8 mouse cellular contexts compared by ENCODE assay signal in the genomic region with DNA sequence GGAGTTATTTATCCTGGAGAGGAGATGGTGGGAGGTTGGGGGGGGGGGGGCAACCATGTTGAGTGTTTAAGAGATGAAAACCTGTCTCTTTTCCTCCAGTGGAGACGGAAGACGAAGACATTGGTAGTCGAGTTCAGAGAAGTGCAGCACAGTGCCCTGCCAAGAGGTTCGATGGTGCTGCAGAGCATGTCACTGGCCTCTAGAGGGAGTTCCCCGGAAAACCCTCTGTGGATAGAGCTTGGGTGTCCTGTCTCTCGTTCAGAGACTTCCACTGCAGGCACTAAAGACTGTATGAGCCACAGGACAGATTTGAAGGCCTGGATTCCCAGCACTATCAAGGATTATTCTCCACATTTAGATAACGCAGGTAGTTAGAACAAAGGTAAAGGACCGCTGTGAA.
DNase-seq lines count a peak whose midpoint lies in the region; ATAC-seq and TF ChIP-seq lines count a peak whose summit lies in the region.

No protein-coding gene starts in this region.

- no peak overlapping the region for H3K27ac ChIP-seq in intestine, embryonic 14.5 days (ENCODE audit: low read depth)
- no peak overlapping the region for H3K27ac ChIP-seq in intestine, embryonic 16.5 days (ENCODE audit: low read length)
- no peak overlapping the region for H3K27ac ChIP-seq in forebrain, embryonic 12.5 days

- TF ChIP-seq CTCF in brain, embryonic 14.5 days (IDR thresholded peaks at IDR 0.05; ENCODE audit: borderline replicate concordance, extremely low read depth, insufficient read depth, insufficient read length) = peak; percentile 78

- H3K4me1 ChIP-seq in intestine, embryonic 14.5 days (replicated peaks; ENCODE audit: control insufficient read depth, insufficient read depth, low read length) = peaks cover 5% of the 10 kb centered on the region
- H3K4me1 ChIP-seq in intestine, embryonic 16.5 days (ENCODE audit: control insufficient read depth, insufficient read depth, low read length) = peaks cover 8% of the 10 kb centered on the region
- H3K4me1 ChIP-seq in forebrain, embryonic 12.5 days = peaks cover 5% of the 10 kb centered on the region

- no peak overlapping the region for H3K4me3 ChIP-seq in intestine, embryonic 14.5 days (ENCODE audit: low read depth, low read length)
- no peak overlapping the region for H3K4me3 ChIP-seq in intestine, embryonic 16.5 days (ENCODE audit: low read length)
- no peak overlapping the region for H3K4me3 ChIP-seq in forebrain, embryonic 12.5 days (replicated peaks)

- intact Hi-C loops in heart, postnatal 14 days (cut with DNase I) = no loop called here

- H3K9me3 ChIP-seq in intestine, embryonic 14.5 days (ENCODE audit: control insufficient read depth, low read length) = no peaks in the 10 kb centered on the region
- H3K9me3 ChIP-seq in intestine, embryonic 16.5 days (ENCODE audit: control insufficient read depth, low read length) = no peaks in the 10 kb centered on the region
- no peaks in the 10 kb centered on the region for H3K9me3 ChIP-seq in forebrain, embryonic 12.5 days

- H3K9ac ChIP-seq in intestine, embryonic 14.5 days (ENCODE audit: low read length) = no peak overlapping the region
- no peak overlapping the region for H3K9ac ChIP-seq in intestine, embryonic 16.5 days (ENCODE audit: low read depth, low read length)
- no peak overlapping the region for H3K9ac ChIP-seq in forebrain, embryonic 12.5 days

- 24% methylated on average over 8 of the region's 8 CpGs for WGBS in intestine, embryonic 14.5 days
- 23% methylated on average over 8 of the region's 8 CpGs for WGBS in intestine, embryonic 16.5 days
- 29% methylated on average over 8 of the region's 8 CpGs for WGBS in forebrain, embryonic 12.5 days

- peak overlapping the region; percentile 24 for H3K4me2 ChIP-seq in intestine, embryonic 14.5 days (ENCODE audit: low read length)
- H3K4me2 ChIP-seq in intestine, embryonic 16.5 days (ENCODE audit: low read depth, low read length) = no peak overlapping the region
- H3K4me2 ChIP-seq in forebrain, embryonic 12.5 days = no peak overlapping the region

- DNase-seq in intestine, embryonic 14.5 days (ENCODE audit: low spot score) = peak; percentile 65
- DNase-seq in brain, embryonic 14.5 days (ENCODE audit: low read depth) = peak; percentile 70
- DNase-seq in heart, postnatal 14 days = peak; percentile 52 to 74
- DNase-seq in layer of hippocampus, postnatal 10 days (ENCODE audit: low spot score in 2 of 2) = peak; percentile 62
- DNase-seq in urinary bladder, postnatal 25 days (ENCODE audit: low spot score) = peak; percentile 31

- ATAC-seq in intestine, embryonic 14.5 days (replicated peaks; ENCODE audit: low FRiP score, low TSS enrichment, low read depth) = 0 out of 2 replicates have a peak, but pooled peaks have one; percentile 60
- ATAC-seq in intestine, embryonic 16.5 days = no peak; the same call in 1 of the 2 replicates
- peak; percentile 68 for ATAC-seq in forebrain, embryonic 12.5 days (ENCODE audit: low FRiP score)
- ATAC-seq in megakaryocyte, adult 5-6 weeks (ENCODE audit: poor library complexity, severe bottlenecking) = peak; percentile 84

- H3K36me3 ChIP-seq in intestine, embryonic 14.5 days (ENCODE audit: control insufficient read depth, insufficient read depth, low read length) = no peaks in the 10 kb centered on the region
- H3K36me3 ChIP-seq in intestine, embryonic 16.5 days (ENCODE audit: control insufficient read depth, insufficient read depth, low read length) = no peaks in the 10 kb centered on the region
- H3K36me3 ChIP-seq in forebrain, embryonic 12.5 days (replicated peaks) = no peaks in the 10 kb centered on the region

- H3K27me3 ChIP-seq in intestine, embryonic 14.5 days (replicated peaks; ENCODE audit: control insufficient read depth, insufficient read depth, low read length) = no peaks in the 10 kb centered on the region
- no peaks in the 10 kb centered on the region for H3K27me3 ChIP-seq in intestine, embryonic 16.5 days (replicated peaks; ENCODE audit: control insufficient read depth, insufficient read depth, low read length)
- H3K27me3 ChIP-seq in forebrain, embryonic 12.5 days = no peaks in the 10 kb centered on the region

- TF ChIP-seq POLR2A in brain, embryonic 14.5 days (IDR thresholded peaks at IDR 0.05; ENCODE audit: borderline replicate concordance, extremely low read depth, insufficient read depth, insufficient read length, poor library complexity, severe bottlenecking) = no peak
